Mouse (Mus musculus): ENCODE measurements around the gene Kcnq1.

Gene Kcnq1

DNA sequence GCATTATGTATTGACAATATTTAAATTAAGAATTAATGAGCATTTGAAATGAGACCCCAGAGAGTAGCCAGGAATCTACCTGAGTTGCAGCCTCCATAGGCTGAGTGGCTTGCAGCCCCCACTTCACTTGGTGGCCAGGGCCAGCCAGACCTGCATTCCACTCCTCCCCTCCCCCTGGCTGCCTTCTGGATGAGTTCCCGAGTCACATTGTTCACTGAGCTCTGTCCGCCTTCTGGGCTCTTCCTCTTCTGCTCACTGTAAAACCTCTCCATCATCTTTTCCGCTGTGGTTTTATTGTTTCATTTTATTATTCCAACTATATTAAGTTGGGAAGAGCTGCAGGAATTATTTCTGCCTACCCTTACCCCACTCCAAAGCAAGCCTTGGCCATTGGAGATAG, 204.1 kb downstream of the Kcnq1 start:
- no peak for DNase-seq (ENCODE audit: extremely low spot score, low spot score)

DNA sequence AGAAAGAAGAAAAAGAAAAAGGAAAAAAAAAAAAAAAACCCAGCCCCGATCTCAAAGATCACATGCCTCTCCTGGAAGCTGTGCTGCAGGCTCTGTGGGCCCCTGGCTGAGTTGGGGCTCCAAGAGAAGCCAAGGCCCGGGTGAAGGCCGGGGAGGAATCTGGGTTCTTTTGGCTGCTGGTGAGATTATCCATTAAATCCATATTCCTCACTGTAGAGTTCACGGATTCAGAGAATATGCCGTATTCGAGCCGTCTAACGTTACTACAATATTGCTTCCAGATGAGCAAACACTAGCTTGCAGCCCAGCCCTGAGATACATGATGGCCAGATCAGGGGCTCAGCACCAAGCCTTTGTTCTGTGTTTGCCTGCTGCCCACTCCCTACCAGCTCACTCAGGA, 204.7 kb downstream of the Kcnq1 start:
- no peak for DNase-seq (ENCODE audit: extremely low spot score, low spot score)

DNA sequence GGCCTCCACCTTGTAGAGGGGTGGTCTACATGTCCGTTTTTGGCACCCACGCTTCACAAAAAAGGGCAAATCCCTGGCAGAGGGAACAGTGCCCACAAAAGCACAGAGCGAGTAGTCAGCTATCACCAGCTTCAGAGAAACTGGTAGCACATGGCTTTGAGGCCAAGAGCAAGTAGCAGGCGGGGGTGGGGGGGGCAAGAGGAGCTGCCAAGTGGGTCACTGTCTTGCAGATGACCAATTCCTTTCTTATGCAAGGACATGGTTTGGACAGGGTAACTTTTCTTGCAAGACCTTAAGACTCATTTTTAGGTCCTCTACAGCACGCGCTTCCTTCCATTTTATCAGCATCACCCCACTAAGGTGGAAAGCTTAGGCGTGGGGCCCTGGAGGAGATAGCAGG, 205.3 kb downstream of the Kcnq1 start:
- no peak for DNase-seq (ENCODE audit: extremely low spot score, low spot score)

DNA sequence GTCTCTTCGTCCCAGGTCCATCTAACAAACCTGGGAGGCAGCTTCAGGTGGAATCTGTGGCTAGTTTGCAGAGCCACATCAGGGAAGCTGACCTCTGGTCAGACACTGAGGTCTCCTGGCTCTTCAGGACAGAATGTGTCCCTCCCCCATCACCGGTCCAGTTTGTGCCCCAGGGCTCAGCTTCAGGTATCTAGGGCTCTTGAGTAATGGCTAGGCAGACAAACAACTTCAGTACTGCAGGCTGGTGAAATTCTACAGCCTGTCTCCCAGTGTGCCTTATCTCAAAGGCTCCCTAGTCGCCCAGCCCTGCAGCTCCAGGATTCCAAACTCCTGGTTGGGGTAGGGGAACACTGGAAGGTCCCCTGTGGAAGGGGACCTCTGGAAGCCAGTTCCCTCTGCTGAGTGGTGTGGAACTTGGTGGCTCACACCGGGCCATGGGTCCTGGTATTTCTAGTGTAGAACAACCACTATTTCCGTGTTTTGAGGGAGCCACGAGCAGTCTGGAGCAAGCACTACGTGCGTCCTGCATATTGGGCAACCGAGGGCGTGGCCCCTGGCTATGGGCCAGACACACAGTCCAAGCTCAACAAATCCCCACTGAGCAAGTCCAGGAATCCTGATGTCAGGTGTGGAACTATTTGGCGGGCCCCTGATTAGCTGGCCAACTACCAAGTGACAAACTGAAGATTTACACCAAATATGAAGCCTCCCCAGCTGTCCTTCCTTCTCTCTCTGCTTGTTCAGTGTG, 207.6 kb downstream of the Kcnq1 start:
- DNase-seq (ENCODE audit: extremely low spot score, low spot score), result no peak

DNA sequence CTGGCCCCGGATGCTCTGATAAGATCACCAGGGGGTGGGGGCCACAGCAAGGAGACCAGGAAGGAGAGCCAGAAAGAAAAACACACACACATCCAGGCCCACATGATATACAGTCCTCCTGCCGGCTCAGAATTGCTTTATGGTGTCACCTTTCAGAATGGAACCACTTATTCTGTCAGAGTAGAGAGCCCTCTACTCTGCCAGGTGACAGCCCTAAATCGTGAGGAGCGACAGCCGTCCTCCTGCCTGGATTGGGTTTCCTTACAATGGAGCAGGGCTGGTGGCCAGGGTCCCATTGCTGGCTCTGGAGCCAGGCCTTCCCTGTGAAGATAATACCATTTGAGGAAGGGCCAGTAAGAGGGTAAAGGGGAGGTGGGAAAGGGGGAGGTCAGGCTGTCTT, 212.3 kb downstream of the Kcnq1 start:
- no peak for DNase-seq (ENCODE audit: extremely low spot score, low spot score)

DNA sequence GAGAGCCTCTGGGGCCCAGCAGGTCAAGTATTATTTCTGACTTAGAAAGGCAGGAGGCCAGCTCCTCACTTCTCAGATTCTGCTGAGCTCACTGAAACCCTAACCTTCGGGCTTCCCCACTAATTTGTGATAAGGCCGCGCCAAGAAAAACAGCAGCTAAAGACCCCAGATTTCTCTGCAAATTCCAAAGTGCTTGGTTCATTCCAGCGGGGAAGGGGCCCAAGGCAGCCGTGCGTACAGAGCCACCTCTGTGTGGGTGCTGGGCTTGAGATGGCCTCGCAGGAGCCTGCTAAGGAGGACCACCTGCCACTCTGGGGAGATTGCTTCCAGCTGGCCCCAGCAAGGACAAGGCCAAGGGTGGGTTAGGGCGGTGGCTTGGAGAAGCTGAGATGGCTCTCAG, 214.2 kb downstream of the Kcnq1 start:
- DNase-seq (ENCODE audit: extremely low spot score, low spot score), result no peak

DNA sequence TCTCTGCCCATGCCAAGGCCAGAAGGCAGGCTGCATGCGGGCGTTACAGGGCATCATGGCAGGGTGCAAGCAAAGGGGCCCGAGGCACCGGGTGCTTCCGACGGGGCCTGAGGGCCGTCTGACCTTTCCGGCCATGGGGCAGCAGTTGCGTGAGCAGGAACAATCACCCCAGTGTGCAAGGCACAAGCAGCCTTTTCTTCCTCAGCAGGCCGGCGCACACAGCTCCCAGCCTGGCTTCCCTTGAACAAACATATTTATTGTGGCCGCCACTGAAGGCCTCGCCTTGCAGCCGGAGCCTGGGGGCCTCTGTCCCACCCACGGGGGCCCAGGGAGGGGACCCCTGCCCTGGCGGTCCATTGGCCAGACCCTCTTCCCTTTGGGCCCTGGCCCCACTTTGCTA, 218.9 kb downstream of the Kcnq1 start:
- peak; percentile 49 for DNase-seq (ENCODE audit: extremely low spot score, low spot score)

DNA sequence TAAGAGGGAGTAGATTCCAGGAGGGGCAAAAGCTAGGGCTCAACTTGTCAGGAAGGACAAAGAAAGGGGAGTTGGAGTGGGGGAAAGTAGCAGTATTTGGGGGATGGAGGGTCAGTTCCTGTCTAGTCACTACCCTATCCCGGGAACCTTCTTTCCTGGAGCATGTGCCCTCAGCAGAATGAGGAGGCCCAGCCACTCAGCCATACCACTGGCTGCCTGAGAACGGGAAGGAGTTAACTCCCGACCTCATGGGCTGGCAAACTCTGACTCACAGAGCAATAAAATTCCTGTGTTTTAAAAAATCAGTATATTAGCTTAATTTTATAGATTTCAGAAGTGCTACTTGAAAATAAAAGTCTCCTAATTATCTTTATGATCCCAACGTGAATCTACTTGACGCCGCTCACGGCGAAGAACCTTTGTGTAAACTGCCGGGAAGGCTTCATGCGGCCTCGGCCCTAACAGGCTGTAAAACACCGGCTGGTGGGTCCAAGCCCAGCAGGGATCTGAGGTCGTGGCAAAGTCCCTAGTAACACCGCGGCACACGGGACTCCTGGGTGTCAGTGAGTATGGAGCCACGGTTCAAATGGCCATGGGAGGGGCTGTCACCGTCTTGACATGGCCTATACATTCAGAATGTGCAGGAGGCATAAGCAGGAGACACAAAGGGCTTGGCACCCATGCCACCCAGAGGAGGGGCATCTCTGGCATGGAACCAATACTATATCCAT, 222.2 kb downstream of the Kcnq1 start:
- no peak for DNase-seq (ENCODE audit: extremely low spot score, low spot score)

DNA sequence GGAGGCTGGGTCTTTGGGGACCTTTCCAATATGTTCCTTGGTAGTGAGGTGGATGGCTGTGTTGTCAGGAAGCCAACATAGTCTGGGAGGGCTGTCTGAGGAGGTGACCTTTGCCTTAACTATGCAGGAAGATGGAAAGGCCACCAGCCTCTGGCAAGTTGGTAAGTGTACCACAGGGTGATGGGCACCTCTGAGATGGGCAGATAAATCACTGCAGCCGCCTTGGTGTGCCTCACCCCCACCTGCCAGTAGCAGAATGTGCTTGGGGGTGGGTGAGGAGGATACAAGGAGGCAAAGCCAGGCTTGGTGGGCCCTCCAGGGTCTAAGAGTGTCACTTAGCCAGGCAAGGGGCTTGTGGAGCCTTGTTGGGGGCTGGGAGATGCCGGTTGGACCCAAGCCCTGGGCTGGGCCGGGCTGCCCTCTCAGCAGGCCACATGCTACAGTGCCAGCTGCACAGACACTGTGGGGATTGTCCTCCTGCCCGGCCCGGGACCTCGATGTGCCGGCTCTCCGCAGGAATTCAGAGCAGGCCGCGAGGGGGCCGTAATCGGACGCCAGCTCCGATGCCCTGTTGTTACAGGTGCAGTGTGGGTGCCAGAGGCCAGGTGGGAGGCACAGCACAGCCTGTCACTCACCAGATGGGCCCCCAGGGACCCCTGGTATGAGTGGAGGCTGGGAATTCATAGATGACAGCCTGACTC, 223.1 kb downstream of the Kcnq1 start:
- DNase-seq (ENCODE audit: extremely low spot score, low spot score), result no peak

DNA sequence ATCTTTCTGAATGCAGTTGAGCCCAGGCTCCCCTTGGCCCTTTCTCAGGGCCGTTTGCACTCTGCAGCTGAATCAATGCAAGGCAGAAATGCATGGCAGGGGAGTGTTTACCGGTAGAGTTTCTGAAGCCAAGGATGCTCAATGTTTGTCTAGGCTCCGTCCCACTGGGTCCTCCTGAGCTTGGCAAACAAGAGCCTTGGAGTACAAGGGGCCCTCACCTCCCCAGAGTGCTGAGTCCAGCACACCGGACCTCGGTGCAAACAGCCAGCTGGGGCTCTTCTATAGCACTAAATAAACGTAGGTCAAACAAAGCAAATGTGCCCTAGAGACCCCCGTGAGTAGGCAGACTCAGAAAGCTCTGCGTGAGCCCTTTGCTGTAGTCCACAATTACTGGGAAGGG, 226.9 kb downstream of the Kcnq1 start:
- DNase-seq (ENCODE audit: extremely low spot score, low spot score), result no peak

DNA sequence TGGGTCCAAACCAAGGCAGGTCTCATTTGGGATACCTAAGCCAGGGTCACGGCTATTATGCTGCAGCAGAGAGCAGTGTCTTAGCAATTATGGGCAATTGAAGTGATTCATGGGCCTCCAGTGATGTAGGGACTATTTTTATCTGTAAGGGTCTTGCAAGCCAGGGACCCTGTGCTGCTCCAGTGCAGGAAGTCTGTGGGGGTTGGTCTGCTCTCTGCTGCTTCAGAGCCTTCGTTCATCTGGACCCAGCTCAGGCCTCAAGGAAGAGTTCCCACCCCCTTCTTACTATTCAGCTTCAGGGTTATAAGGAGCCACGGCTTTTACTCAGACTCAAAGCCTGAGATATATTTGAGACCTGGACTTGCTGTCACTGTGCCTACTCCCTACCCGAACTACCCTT, 227.4 kb downstream of the Kcnq1 start:
- no peak for DNase-seq (ENCODE audit: extremely low spot score, low spot score)

DNA sequence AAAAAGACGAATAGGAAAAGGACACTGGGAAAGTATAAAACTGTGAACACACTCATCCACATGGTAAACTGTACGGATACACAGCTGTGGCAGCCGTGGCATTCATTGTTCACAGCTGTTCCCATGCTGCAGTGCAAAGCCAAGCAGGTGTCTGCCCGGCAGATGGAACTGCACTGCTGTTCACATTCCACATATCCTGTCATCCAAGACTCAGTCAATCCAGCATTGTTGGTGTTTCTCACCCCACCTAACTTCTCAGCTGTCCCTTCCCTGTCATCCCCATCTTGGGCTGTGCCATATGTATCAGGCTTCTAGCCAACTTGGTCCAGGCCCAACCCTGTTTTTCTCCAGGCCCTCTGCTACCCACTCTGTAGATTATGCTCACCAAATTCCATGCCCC, 232.5 kb downstream of the Kcnq1 start:
- DNase-seq (ENCODE audit: extremely low spot score, low spot score), result no peak

DNA sequence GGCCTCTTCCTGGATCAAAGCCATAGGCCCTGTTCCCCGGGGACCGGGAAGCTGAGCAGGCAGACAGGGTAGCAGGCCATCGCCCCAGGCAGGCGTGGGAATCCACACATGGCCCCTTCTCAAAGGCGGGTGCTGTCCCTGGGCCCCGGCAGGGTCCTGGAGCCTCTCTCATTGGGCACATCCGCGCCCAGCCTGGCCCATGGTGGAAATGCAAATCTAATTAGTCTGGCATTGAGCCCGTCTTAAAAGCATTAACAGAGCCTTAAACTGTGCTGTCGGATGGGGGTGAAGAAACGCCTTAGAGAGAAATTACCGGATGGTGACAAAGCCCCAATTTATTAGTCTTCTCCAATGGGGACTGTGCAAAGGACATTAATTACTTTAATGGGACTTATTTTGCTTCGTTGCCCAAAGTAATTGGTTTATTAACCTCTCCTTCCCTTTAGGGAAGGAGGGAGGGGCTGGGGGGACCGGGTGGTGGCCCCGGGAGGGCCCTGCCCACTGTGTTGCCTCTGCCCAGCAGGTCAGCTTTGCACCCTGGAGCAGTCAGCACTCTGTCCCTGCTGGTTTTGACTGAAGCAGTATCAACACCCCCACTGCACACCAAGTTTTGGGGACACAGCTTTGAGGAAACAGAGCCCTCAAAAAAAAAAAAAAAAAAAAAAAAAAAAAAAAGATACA, 234.6 kb downstream of the Kcnq1 start:
- DNase-seq (ENCODE audit: extremely low spot score, low spot score), result no peak

DNA sequence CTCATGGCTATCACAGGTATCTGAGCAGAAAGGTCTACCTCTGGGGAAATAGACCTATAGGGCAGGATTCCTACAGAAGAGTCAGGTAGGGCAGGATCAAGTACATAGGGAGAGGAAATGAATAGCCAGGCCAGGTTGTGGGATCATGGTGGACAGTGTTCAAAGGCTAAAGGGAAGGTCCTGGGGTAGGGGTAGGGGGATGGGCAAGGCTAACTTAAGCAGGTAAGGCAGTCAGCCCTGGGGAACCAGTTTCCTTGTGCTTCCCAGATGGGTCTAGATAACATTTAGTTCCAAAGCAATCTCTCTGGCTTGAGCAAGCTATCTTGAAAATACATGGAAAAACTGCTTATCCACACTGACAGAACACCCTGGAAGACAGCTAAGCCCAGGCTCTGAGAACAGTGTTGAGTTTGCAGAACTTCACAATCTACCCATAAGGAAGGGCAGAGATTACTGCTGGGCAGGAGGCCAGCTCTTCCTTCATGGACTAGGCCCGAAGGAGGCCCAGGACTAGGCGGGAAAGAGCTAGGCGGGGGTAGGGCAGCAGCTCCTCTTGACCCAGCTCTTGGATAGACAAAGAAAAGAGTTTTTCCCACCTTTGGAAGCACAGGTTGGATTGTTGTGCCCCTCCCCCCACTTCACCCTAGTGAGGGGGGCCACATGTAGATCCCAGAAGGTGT, 235.3 kb downstream of the Kcnq1 start:
- no peak for DNase-seq (ENCODE audit: extremely low spot score, low spot score)

DNA sequence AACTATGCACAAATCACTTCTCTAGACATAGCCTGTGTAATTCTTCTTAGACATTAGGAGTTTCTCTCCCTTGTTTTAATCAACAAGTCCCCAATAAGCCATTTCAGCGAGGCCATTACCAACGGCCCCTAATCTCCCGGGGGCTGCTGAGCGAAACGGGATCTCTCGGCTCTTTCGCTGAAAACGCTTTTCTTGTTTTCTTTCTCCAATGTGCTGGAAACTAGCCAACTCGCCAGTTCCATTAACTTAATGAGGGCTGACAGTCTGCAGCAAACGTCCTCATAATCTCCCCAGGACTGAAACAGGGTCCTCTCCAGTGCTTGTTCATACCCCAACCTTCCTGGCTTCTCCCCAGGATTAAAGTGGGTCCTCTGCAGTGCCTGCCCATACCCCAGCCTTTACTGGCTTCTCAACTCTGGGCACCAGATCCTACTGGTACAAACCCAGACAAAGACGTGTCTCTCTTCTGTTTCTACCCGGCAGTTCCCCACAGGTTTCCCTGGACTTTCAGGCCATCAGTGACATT, 237.7 kb downstream of the Kcnq1 start:
- no peak for DNase-seq (ENCODE audit: extremely low spot score, low spot score)

DNA sequence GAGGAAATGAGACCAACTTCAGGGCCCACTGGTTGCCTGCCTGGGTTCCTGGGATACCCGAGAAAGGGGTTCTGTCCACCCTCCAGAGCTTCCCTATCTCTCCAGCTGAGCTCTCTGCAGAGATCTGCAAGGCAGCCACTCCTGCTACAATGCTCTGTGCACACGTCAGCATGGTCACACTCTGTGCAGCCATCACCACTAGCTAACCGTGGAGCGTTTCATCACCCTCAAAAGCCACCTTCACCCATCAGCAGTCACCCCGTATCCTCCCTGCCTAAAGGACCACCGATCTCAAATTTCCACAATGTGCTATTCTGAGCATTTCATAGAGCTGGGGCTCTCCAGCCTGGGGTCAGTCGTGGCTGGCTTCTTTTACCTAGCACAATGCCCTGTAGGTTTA, 243.1 kb downstream of the Kcnq1 start:
- no peak for DNase-seq (ENCODE audit: extremely low spot score, low spot score)

DNA sequence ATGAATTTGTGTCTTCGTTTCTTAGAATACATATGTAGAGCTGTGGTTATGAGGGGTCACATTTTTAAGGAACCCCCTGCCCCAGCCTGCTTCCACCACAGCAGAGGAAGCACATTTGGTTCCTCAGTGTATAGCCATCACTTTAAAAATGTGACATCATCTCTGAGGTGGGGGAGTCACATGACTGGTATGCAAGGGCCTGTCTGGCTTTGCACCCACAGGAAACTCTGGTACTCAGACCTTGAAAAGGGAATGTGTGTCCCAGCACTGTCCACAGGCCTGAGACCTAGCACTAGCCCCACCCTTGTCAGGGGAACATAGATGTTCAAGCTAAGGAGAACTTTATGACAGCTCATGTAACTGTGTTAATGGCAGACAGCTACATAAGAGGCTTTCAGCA, 243.7 kb downstream of the Kcnq1 start:
- no peak for DNase-seq (ENCODE audit: extremely low spot score, low spot score)

DNA sequence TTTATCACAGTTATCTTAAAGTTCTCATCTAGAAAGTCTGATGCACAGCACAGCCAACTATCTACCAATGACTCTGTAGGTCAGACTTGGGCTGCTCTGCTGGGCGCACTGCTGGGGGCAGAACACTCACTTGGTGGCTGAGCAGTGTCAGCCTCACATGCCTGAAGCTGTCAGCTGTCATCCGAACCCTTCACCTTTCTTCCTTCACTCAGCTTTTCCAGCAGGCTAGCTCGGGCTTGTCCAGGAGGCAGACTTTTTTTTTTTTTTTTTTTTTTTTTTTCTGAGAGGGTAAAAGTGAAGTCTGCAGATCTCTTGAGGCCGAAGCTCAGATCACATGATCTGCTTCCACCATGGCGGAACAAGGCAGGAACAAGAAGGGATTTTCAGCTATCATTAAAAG, 249.7 kb downstream of the Kcnq1 start:
- DNase-seq (ENCODE audit: extremely low spot score, low spot score), result no peak

DNA sequence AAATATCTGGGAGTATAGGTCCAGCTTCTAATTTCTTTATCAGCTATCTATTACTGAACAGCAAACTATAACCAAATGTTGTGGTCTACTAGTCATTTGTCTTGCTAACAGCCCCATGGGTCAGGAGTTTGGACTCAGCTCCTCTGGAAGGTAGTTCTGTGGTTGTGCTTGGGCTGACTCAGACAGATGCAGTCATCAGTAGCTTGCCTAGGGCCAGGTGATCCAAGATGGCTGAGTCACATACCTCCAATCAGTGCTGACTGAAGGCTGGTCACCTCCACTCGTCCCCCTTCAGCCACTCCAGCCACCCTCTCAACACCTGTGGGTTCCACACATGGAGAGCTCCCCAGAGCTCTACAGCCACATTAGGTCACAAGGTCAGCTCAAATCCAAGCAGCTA, 250.9 kb downstream of the Kcnq1 start:
- no peak for DNase-seq (ENCODE audit: extremely low spot score, low spot score)

DNA sequence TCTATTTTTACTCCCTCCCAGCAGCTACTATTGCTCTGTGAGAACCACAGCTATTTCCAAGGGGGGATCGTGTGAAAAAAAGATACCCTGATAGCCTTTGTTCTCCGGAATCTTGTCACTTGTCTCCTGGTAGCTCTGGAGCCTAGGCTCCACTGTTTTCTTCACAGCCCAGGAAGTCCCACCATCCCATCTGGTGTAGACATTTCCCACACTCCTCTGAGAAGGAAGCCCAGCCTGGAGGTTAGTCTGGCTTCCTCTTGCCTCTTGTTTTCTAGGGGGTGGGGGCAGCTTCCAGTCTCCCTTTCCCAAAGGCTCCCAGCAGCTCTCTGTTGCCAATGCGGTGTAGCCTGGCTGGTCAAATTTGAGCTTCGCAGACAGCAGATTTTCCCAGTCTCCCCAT, 251.7 kb downstream of the Kcnq1 start:
- DNase-seq (ENCODE audit: extremely low spot score, low spot score), result no peak

DNA sequence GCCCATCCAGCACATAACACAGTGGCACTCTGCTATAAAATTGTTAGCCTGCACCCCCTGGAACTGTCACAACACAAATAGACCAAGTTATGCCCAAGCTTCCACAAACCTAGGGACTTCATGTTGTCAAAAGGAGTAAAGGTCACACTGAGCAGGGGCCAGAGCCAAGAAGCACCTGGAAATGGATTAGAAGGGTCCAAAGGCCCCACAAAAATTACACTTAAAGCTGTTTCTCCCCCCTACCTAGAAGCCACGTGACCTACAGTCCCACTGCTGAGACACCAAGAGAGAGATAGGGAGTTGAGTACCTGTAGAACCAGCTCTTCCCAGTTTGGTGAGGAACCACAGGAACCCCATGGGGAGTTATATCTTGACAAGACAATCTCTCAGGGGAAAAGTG, 253.6 kb downstream of the Kcnq1 start:
- DNase-seq (ENCODE audit: extremely low spot score, low spot score), result no peak

All from neural tube, embryonic 10.5 days (tissue).